8 mouse cellular contexts compared by ENCODE assay signal in genomic region chr12:78919079-78919712, GRCm38 (mm10). TPM values are rescaled to one million over a fixed set of nuclear protein-coding genes. Genes with fewer than 3 reads are reported as not detected.
DNase-seq lines count a peak whose midpoint lies in the region; TF ChIP-seq lines count a peak whose summit lies in the region.

No protein-coding gene starts in this region.

- DNase-seq in ZHBTc4 (ENCODE audit: low read depth, low spot score), result peak; percentile 91
- DNase-seq in cerebellum, postnatal 25 days, result peak; percentile 70 to 78
- DNase-seq in frontal cortex, postnatal 25 days (ENCODE audit: low spot score in 2 of 2), result peak; percentile 32 to 50
- peak; percentile 90 for DNase-seq in induced T-regulatory cell, adult 2 months (ENCODE audit: low read depth)
- peak; percentile 54 to 57 for DNase-seq in left cerebral cortex, adult 2 months (ENCODE audit: extremely low spot score in 1 of 2, low spot score in 2 of 2)
- DNase-seq in lung, postnatal 4 days, result peak; percentile 52 to 75
- peak; percentile 75 for DNase-seq in right cerebral cortex, adult 2 months (ENCODE audit: low spot score in 2 of 2)
- DNase-seq in urinary bladder, postnatal 36 days (ENCODE audit: low spot score in 2 of 2), result peak; percentile 42 to 54

- no peak overlapping the region for H3K4me3 ChIP-seq in left cerebral cortex, adult 2 months

- TF ChIP-seq CTCF in left cerebral cortex, adult 2 months (IDR thresholded peaks at IDR 0.05), result peak; percentile 91

- no peak overlapping the region for H3K27ac ChIP-seq in left cerebral cortex, adult 2 months

- intact Hi-C loops in left cerebral cortex, adult 2 months (cut with DNase I), result loop anchor here (1.0 kb wide), 1 partner anchor 178 kb away; no protein-coding TSS in a partner anchor

RNA-seq across cellular contexts. Expression of gene Plek2, which starts 12.4 kb away (rescaled TPM):
- under 1 TPM in 1 of 2 experiments, not detected in 1; 0.36 TPM for total RNA-seq in left cerebral cortex, adult 2 months (2021)

RNA-seq across cellular contexts. Expression of gene Eif2s1, which starts 57.6 kb away (rescaled TPM):
- 10 to 100 TPM; 44.8 to 51.8 TPM for total RNA-seq in left cerebral cortex, adult 2 months (2021)

RNA-seq across cellular contexts. Expression of gene Atp6v1d, which starts 57.8 kb away (rescaled TPM):
- 100 to 1,000 TPM; 274 to 294 TPM for total RNA-seq in left cerebral cortex, adult 2 months (2021)

Comparison
In these comparisons a context has a peak if more than half of its experiments do, and no peak if none do; other contexts are left out.
1. DNase-seq: peak in every context shown above with its lines; median percentile 91 in ZHBTc4; 90 in induced T-regulatory cell, adult 2 months; 75 in right cerebral cortex, adult 2 months; 74 in cerebellum, postnatal 25 days; 64 in lung, postnatal 4 days; 56 in left cerebral cortex, adult 2 months; 48 in urinary bladder, postnatal 36 days; 41 in frontal cortex, postnatal 25 days.